Mouse (Mus musculus): ENCODE results near the gene Abcg8.

- TF ChIP-seq CTCF (IDR thresholded peaks at IDR 0.05; ENCODE audit: low read depth) (no peak), EP300 (IDR thresholded peaks at IDR 0.05; ENCODE audit: low read depth) (no peak)
These were observed 18.7 kb upstream of the Abcg8 start for GRCm38 (mm10) chr17:84657422-84657732.
